Mouse (Mus musculus): ENCODE data around the gene Hnf4a. TPM values are rescaled to one million over a fixed set of nuclear protein-coding genes. Genes with fewer than 3 reads are reported as not detected.

Gene Hnf4a
- polyA plus RNA-seq, 1 experiment: 0.67 TPM

DNA sequence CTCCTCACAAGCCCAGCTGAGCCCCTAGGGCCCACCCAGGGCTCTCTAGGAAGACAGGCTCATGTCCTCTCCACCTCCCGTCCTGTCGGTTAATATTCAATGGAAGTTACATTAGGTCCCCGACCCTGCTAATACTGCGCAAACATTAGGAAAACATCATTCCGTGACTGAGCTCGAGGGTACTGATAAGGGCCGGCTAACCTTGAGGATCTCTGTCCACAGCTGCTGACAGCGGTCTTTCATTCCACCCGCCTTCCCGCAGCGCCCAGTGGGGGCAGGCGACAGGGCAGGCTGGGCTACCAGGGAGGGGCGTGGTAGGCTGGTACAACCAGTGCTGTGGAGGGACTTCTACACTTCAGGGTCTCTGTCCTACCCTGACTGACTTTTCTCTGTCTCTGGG is 48.8 kb downstream of the Hnf4a start:
- TF ChIP-seq POLR2A (IDR thresholded peaks at IDR 0.05; ENCODE audit: borderline replicate concordance, extremely low read depth, low read depth, low read length) (no peak), CTCF (IDR thresholded peaks at IDR 0.05; ENCODE audit: insufficient read depth, low read length) (no peak)
- Histone ChIP-seq H3K4me3 (replicated peaks; ENCODE audit: extremely low read depth, low read depth, low read length) (no peak overlapping the region), H3K4me1 (ENCODE audit: control insufficient read depth, insufficient read depth, low read length) (no peaks in the 10 kb centered on the region)
- 36% methylated on average over 13 of the region's 13 CpGs for WGBS
- no peak for DNase-seq

GRCm38 (mm10) chr2:163558548-163558947 is 51.9 kb downstream of the Hnf4a start:
- TF ChIP-seq POLR2A (IDR thresholded peaks at IDR 0.05; ENCODE audit: borderline replicate concordance, extremely low read depth, low read depth, low read length): no peak
- no peak for TF ChIP-seq CTCF (IDR thresholded peaks at IDR 0.05; ENCODE audit: insufficient read depth, low read length)
- Histone ChIP-seq H3K4me3 (replicated peaks; ENCODE audit: extremely low read depth, low read depth, low read length) (no peak overlapping the region), H3K4me1 (ENCODE audit: control insufficient read depth, insufficient read depth, low read length) (no peaks in the 10 kb centered on the region)
- no peak for DNase-seq
- 67% methylated on average over 1 of the region's 1 CpGs for WGBS

DNA sequence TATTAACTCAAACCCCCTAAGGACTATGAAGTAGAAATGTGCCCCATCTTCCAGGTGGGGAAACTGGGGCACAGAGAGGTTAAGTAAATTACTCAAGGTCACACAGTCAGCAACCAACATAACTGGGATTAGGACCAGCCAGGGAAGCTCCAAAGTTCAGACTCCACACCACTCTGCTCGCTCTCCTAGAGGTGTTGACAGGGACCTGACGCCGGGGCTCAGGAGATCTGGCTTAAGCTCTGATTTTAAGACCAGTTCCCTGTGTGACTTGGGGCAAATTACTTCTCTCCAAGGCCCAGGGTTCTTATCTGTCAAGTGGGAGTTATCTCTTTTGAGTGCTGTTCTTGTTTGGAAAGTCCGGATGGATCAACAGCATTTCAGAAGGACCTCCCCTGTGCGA is 52.6 kb downstream of the Hnf4a start:
- 53% methylated on average over 5 of the region's 5 CpGs for WGBS
- DNase-seq: no peak
- H3K4me3 ChIP-seq (replicated peaks; ENCODE audit: extremely low read depth, low read depth, low read length): no peak overlapping the region
- no peak for TF ChIP-seq POLR2A (IDR thresholded peaks at IDR 0.05; ENCODE audit: borderline replicate concordance, extremely low read depth, low read depth, low read length)
- TF ChIP-seq CTCF (IDR thresholded peaks at IDR 0.05; ENCODE audit: insufficient read depth, low read length): no peak
- no peaks in the 10 kb centered on the region for H3K4me1 ChIP-seq (ENCODE audit: control insufficient read depth, insufficient read depth, low read length)

GRCm38 (mm10) chr2:163560247-163560646 is 53.6 kb downstream of the Hnf4a start:
- TF ChIP-seq POLR2A (IDR thresholded peaks at IDR 0.05; ENCODE audit: borderline replicate concordance, extremely low read depth, low read depth, low read length): no peak
- no peak for TF ChIP-seq CTCF (IDR thresholded peaks at IDR 0.05; ENCODE audit: insufficient read depth, low read length)
- Histone ChIP-seq H3K4me1 (ENCODE audit: control insufficient read depth, insufficient read depth, low read length) (no peaks in the 10 kb centered on the region), H3K4me3 (replicated peaks; ENCODE audit: extremely low read depth, low read depth, low read length) (no peak overlapping the region)
- no peak for DNase-seq
- WGBS: 91% methylated on average over 3 of the region's 3 CpGs

DNA sequence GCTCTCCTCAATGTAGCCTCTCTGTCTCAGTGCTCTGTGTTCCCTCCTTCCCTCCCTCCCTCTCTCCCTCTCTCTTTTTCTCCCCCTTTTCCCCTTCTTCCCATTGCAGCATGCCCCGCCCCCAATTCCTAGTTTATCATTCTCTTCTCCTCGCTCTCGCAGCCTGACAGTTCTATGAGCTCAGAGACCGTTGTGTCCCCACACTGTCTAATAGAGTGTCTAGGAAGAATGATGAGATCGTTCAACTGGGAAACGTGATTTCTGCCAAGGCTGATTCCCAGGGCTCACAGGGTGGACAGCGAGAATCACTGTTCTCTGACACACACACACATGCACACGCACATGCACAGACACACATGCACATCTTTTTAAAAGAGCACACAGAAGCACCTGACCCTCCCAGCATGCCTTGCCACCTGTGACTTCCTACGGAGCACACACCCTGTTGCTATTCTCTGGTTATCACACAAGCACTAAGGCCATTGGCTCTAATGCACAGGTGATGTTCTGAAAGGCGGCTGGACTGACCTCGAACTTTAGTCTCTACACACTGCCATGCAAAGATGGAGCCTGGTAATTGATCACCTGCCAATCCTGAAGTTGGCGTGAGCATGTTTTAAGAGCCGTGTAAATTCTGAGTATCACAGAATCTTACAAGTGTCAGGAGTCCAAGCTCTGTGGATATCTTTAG is 54.8 kb downstream of the Hnf4a start:
- no peaks in the 10 kb centered on the region for H3K4me1 ChIP-seq (ENCODE audit: control insufficient read depth, insufficient read depth, low read length)
- WGBS: 62% methylated on average over 13 of the region's 13 CpGs
- no peak overlapping the region for H3K4me3 ChIP-seq (replicated peaks; ENCODE audit: extremely low read depth, low read depth, low read length)
- DNase-seq: no peak
- TF ChIP-seq POLR2A (IDR thresholded peaks at IDR 0.05; ENCODE audit: borderline replicate concordance, extremely low read depth, low read depth, low read length) (no peak), CTCF (IDR thresholded peaks at IDR 0.05; ENCODE audit: insufficient read depth, low read length) (no peak)

DNA sequence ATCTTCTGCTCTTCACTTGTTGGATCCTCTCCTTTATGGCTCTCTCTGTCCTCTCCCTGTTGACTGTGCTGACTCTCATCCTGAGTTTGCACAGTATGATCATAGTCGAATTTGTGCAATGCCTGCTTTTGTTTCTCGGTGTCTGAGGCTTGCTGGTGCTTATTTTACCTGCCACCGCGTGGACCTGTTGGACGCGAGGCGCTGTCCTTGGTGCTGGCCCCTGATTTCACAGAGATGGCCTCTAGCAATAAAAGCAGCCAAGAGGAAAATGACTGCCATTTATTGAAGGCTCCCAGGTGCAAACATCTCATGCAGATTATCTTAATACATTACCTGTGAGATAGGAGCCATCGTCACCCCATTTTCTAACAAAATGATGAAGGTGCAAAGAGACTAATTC is 58.0 kb downstream of the Hnf4a start:
- Histone ChIP-seq H3K4me1 (ENCODE audit: control insufficient read depth, insufficient read depth, low read length) (no peaks in the 10 kb centered on the region), H3K4me3 (replicated peaks; ENCODE audit: extremely low read depth, low read depth, low read length) (no peak overlapping the region)
- 20% methylated on average over 8 of the region's 8 CpGs for WGBS
- no peak for TF ChIP-seq CTCF (IDR thresholded peaks at IDR 0.05; ENCODE audit: insufficient read depth, low read length)
- TF ChIP-seq POLR2A (IDR thresholded peaks at IDR 0.05; ENCODE audit: borderline replicate concordance, extremely low read depth, low read depth, low read length): no peak
- DNase-seq: no peak

DNA sequence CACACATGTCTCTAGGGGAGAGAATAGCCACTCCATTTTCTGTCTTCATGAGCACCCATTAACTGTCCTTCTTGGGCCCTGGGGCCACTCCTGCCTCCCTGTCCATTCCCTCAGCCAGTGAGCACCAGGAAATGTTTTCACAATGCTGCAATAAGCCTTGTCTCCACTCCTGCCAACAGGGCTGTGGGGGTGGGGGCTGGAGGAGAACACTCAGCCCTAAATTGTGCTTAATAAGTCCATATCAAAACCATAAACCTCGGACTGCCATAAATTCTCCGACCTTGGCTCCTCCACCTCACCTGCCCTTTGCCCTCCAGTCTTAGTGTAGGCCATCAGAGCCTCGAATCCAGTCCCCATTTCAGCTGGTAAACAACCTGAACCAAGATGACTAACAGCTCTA is 67.7 kb downstream of the Hnf4a start:
- no peak for DNase-seq
- Histone ChIP-seq H3K4me1 (ENCODE audit: control insufficient read depth, insufficient read depth, low read length) (no peaks in the 10 kb centered on the region), H3K4me3 (replicated peaks; ENCODE audit: extremely low read depth, low read depth, low read length) (no peak overlapping the region)
- WGBS: 78% methylated on average over 3 of the region's 3 CpGs
- TF ChIP-seq POLR2A (IDR thresholded peaks at IDR 0.05; ENCODE audit: borderline replicate concordance, extremely low read depth, low read depth, low read length): no peak
- TF ChIP-seq CTCF (IDR thresholded peaks at IDR 0.05; ENCODE audit: insufficient read depth, low read length): no peak

DNA sequence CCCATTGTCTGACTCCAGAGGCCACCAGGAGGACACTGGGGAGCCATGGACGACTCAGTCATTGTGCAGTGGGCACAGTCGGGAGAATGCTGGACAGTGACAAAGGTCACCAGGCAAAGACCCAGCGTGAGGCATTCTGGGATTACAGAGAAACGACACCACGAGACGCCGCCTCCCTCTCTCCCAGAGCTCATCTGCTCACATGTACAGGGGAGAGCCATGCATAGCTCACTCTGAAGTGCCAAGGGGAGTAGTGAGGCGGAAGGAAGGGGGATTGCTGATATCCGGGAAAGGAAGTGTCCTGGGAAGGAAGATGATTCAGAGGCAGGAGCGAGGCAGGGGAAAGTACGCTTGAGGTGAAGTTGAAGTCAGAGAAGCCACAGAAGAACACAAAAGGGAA is 68.6 kb downstream of the Hnf4a start:
- TF ChIP-seq POLR2A (IDR thresholded peaks at IDR 0.05; ENCODE audit: borderline replicate concordance, extremely low read depth, low read depth, low read length) (no peak), CTCF (IDR thresholded peaks at IDR 0.05; ENCODE audit: insufficient read depth, low read length) (no peak)
- Histone ChIP-seq H3K4me3 (replicated peaks; ENCODE audit: extremely low read depth, low read depth, low read length) (no peak overlapping the region), H3K4me1 (ENCODE audit: control insufficient read depth, insufficient read depth, low read length) (no peaks in the 10 kb centered on the region)
- no peak for DNase-seq
- WGBS: 29% methylated on average over 11 of the region's 11 CpGs

DNA sequence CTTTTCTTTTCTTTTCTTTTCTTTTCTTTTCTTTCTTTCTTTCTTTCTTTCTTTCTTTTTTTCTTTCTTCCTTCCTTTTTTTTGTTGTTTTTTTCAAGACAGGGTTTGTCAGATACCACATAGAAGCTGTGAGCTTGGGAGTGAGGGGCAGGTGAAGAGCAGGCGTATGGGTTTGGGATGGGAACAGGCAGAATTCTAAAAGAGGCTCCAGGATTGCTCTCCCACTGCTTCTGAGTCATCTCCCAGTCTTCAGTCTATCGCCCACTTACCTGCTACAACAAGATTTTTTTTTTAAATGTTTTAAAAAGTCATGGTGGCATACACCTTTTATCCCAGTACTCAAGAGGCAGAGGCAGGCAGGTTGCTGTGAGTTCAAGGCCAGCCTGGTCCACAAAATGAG is 71.4 kb downstream of the Hnf4a start:
- no peaks in the 10 kb centered on the region for H3K4me1 ChIP-seq (ENCODE audit: control insufficient read depth, insufficient read depth, low read length)
- no peak for TF ChIP-seq CTCF (IDR thresholded peaks at IDR 0.05; ENCODE audit: insufficient read depth, low read length)
- TF ChIP-seq POLR2A (IDR thresholded peaks at IDR 0.05; ENCODE audit: borderline replicate concordance, extremely low read depth, low read depth, low read length): no peak
- H3K4me3 ChIP-seq (replicated peaks; ENCODE audit: extremely low read depth, low read depth, low read length): no peak overlapping the region
- WGBS: 92% methylated on average over 2 of the region's 2 CpGs
- DNase-seq: no peak

All from lung, adult 2 months (tissue).